Mouse (Mus musculus): ENCODE data around the gene Atpaf2. TPM values are rescaled to one million over a fixed set of nuclear protein-coding genes. Genes with fewer than 3 reads are reported as not detected.
"Not testable (repeated sequence)": the region's sequence is repeated elsewhere in the genome, so short reads cannot be mapped to it uniquely, and the experiment has no call there.

The Atpaf2 gene
- 10 to 100 TPM; 63.2 to 76.7 TPM for total RNA-seq (2021)
- long read RNA-seq, experiment 1, transcript Atpaf2-201 (8 exons, 1,813 nt) = major isoform, 62 of 85 reads
- long read RNA-seq, experiment 1, partial matches to known transcripts = 0 of 85 reads
- long read RNA-seq, experiment 1, other reads (novel, unspliced or antisense) = 21 of 85 reads
- long read RNA-seq, experiment 2, transcript Atpaf2-201 (8 exons, 1,813 nt) = major isoform, 83 of 111 reads
- long read RNA-seq, experiment 2, partial matches to known transcripts = 3 of 111 reads
- long read RNA-seq, experiment 2, other reads (novel, unspliced or antisense) = 24 of 111 reads

GRCm38 (mm10) chr11:60417717-60418472 lies at the start of gene Atpaf2:
Gene Atpaf2 (minus strand): TSS chr11:60418457.
- peak; percentile 8 to 9 for DNase-seq (ENCODE audit: low spot score in 2 of 2)

GRCm38 (mm10) chr11:60465943-60466380 lies 47.7 kb upstream of the Atpaf2 start:
- DNase-seq (ENCODE audit: low spot score in 2 of 2) = peak in 1 of 2 experiments; percentile 38

- DNase-seq (ENCODE audit: low spot score in 2 of 2) = no peak
Measured at GRCm38 (mm10) chr11:60457973-60458372, 39.7 kb upstream of the Atpaf2 start.

- no peak for DNase-seq (ENCODE audit: low spot score in 2 of 2)
Measured at GRCm38 (mm10) chr11:60454745-60455087, 36.5 kb upstream of the Atpaf2 start.

- DNase-seq (ENCODE audit: low spot score in 2 of 2) = peak; percentile 71 to 75
Measured at GRCm38 (mm10) chr11:60454080-60454744, 36.0 kb upstream of the Atpaf2 start, which contains the start of gene Drg2. Gene Drg2 (plus strand): TSS chr11:60454591.

GRCm38 (mm10) chr11:60444007-60444406 lies 25.8 kb upstream of the Atpaf2 start:
- no peak for DNase-seq (ENCODE audit: low spot score in 2 of 2)

- no peak for DNase-seq (ENCODE audit: low spot score in 2 of 2)
Measured at GRCm38 (mm10) chr11:60442896-60443295, 24.6 kb upstream of the Atpaf2 start.

GRCm38 (mm10) chr11:60440176-60440575 lies 21.9 kb upstream of the Atpaf2 start:
- no peak for DNase-seq (ENCODE audit: low spot score in 2 of 2)

GRCm38 (mm10) chr11:60439621-60440020 lies 21.4 kb upstream of the Atpaf2 start:
- DNase-seq (ENCODE audit: low spot score in 2 of 2) = not testable (repeated sequence)

- DNase-seq (ENCODE audit: low spot score in 2 of 2) = no peak
Measured at GRCm38 (mm10) chr11:60436618-60437017, 18.4 kb upstream of the Atpaf2 start.

- DNase-seq (ENCODE audit: low spot score in 2 of 2) = no peak
Measured at GRCm38 (mm10) chr11:60435133-60435532, 16.9 kb upstream of the Atpaf2 start.

- no peak for DNase-seq (ENCODE audit: low spot score in 2 of 2)
Measured at GRCm38 (mm10) chr11:60433501-60433900, 15.2 kb upstream of the Atpaf2 start.

GRCm38 (mm10) chr11:60427628-60428027 lies 9.4 kb upstream of the Atpaf2 start:
- no peak for DNase-seq (ENCODE audit: low spot score in 2 of 2)

GRCm38 (mm10) chr11:60426417-60426816 lies 8.2 kb upstream of the Atpaf2 start:
- no peak for DNase-seq (ENCODE audit: low spot score in 2 of 2)

- DNase-seq (ENCODE audit: low spot score in 2 of 2) = no peak
Measured at GRCm38 (mm10) chr11:60423006-60423405, 4.7 kb upstream of the Atpaf2 start.

- no peak for DNase-seq (ENCODE audit: low spot score in 2 of 2)
Measured at GRCm38 (mm10) chr11:60422046-60422668, 3.9 kb upstream of the Atpaf2 start.

GRCm38 (mm10) chr11:60418473-60418803 lies 181 bp upstream of the Atpaf2 start:
- no peak for DNase-seq (ENCODE audit: low spot score in 2 of 2)

GRCm38 (mm10) chr11:60416963-60417716 lies 1.1 kb downstream of the Atpaf2 start, which contains the start of gene Gid4:
Gene Gid4 (plus strand): TSS chr11:60417145.
- DNase-seq (ENCODE audit: low spot score in 2 of 2) = peak; percentile 93 to 98

- DNase-seq (ENCODE audit: low spot score in 2 of 2) = no peak
Measured at GRCm38 (mm10) chr11:60416590-60416962, 1.7 kb downstream of the Atpaf2 start.

GRCm38 (mm10) chr11:60412921-60413320 lies 5.3 kb downstream of the Atpaf2 start:
- no peak for DNase-seq (ENCODE audit: low spot score in 2 of 2)

- peak; percentile 12 to 13 for DNase-seq (ENCODE audit: low spot score in 2 of 2)
Measured at GRCm38 (mm10) chr11:60412173-60412572, 6.1 kb downstream of the Atpaf2 start.
